Mouse (Mus musculus) cerebellum, postnatal 25 days (tissue): ENCODE measurements at regions not wholly inside any gene's neighbourhood (a gene's known extent, or its start where the extent isn't known, plus 50 kb on each side); places are given as distances from the start of the nearest gene placed in this dataset.

ENCODE experiments used
- DNase-seq, 2 experiments: peaks; one replicate each; pipeline ENCODE4 v3.0.0; 2021; ENCODE audit warnings: mixed read lengths in 2 of 2

DNA sequence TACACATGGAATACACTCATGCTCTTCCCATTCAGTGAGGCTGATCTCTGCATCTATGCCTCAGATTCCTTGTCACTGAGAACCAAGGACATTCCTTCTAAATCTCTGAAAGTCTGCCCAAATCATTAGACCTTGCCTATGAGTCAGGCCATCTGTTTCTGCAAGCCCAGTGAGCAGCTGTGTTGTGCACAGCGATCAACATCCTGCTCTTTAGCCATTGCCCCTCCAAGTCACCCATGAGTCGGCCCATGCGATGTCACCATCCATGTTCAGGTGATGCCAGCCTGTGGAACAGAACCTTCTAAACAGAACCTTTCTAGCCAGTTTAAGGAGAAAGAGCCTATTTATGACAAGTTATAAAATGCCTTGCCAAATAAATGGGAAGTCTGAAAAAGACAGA lies 66.4 kb upstream of the Sfrp2 start:
- DNase-seq: no peak

DNA sequence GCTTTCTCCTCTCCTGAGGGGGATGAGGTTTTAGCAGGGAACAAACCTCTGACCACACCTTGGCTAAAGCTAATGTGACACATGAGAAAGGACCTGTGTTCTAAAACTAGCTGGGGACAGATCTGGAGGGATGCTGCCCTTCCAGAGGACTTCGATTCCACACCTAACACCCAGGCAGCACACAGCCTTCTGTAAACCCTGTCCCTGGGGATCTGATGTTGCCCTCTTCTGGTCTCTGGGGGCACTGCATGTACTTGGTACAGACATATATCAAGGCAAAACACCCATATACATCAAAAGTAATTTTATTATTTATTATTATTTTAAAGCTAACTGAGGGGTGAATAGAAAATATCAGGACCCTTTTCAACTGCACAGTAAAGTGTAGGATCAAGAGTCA lies 65.0 kb upstream of the Sfrp2 start:
- peak in 1 of 2 experiments; percentile 28 for DNase-seq

DNA sequence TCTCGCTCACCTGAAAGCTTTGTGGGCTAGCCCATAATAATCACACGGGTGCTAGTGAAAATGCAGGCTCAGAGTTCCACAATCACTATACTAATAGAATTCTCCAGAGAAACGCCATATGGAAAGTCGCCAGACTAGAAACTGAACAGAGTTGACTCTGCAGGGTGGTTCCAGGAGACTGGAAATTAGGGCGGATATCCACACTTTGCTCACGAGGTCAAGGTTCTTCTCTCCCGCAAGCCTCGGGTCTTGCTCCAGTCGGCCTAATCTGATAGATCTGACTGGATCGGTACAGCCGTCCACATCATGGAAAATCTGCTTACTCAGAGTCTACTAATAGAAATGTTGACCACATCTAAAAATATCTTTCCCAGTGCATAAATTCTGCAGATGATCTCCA lies 61.6 kb upstream of the Sfrp2 start:
- DNase-seq: no peak

DNA sequence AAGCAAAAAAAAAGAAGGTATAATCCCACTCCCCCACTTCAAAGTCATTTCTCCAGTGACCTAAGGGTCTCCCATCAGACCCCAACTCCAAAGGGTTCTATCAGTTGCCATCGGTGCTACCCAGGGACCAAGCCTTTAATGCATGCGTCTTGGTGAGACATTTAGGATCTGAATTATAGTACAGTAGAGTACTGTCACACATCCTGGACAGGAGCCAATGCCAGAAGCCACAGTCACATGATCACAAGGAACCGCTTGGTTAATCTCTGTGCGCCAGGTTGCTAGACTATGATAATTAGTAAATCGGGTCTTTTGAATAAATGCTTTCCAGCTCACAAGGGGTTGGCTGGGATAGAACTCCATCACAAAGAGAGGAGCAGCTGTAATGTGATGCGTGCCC lies 60.9 kb upstream of the Sfrp2 start:
- no peak for DNase-seq

DNA sequence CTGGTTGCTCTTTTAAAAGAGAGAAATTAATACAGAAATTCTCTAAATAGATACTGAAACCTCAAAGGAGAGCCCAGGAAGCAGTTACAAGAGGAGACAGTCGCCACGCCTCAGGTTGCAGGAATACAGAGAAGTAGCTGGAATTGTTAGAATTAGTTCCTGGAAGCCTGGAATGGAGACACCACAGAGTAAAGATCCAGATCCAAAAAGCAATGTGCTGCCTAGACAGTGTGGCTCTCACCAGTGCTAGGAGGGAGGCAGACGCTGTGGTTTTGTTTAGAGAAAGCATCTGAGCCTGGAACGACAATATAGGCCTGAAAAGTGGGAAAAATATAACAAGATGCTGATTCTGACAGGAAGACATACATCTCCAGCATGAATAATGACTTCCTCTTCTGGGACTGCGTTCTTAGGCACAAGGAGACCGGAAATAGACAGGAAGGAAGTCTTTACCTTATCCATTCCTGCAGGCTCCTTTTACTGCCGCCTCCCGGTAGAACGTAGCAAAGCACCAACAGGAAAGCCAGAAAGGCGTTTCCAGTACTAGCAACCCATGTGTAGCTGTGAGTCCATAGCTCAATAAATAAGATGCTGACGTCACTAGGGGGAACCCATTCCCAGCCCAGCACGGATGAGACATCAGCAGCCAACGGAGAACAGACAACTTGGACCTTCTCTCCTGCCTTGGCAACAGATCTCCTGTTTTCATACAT lies 59.4 kb upstream of the Sfrp2 start:
- DNase-seq: no peak

DNA sequence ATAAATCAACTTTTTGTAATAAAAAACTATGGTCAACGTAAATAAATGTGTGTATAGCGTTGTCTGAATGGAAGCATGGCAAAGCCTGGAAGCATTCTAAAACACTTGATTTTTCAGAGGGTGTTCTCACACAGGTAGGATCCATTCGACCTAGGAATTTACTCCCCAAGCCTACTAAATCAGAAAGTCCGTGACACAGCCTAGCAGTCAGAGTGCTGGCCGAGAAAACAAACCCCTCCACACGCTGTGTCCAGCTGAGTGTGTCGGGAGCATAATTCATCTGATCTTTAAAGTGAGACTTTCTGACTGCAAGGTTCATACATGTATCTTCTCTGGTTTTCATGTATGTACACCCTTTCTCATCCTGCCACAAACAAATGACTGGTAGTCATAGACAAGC lies 58.8 kb upstream of the Sfrp2 start:
- no peak for DNase-seq

DNA sequence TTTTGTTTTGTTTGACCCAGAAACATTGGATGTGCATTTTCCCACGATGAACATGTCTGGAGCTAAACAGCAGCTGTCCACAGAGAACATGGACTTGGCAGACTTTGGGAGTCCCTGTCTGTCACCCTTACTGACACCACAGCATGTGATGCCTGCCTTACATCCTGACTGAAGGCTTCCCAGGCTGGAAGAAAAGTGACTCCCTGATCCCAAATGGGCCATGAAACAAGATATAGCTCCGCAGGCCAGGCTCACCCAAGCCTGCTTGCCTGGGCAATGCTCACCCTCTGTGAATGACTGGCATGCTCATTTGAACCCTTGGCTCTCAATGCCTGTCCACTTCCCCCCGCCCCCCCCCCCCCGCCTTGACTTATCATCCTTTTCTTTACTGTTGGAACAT lies 57.1 kb upstream of the Sfrp2 start:
- no peak for DNase-seq

DNA sequence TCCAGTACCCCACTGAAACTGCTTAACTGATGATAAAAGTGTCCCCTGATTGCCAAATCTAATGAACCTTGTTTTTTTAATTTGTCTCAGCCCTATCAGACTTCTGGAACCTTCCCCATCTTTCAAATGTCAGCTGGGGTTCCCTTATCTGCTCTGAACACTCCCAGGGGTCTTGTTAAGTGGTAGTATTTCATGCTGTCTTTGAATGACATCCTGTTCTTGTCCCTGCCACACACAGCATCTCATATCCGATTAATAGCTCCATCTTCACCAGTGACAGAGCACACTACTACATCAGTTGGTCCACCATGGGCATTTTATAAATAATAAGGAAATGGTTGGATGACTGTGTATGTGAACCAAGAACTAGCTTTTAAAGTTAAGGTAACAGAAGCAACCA lies 56.6 kb upstream of the Sfrp2 start:
- no peak for DNase-seq

DNA sequence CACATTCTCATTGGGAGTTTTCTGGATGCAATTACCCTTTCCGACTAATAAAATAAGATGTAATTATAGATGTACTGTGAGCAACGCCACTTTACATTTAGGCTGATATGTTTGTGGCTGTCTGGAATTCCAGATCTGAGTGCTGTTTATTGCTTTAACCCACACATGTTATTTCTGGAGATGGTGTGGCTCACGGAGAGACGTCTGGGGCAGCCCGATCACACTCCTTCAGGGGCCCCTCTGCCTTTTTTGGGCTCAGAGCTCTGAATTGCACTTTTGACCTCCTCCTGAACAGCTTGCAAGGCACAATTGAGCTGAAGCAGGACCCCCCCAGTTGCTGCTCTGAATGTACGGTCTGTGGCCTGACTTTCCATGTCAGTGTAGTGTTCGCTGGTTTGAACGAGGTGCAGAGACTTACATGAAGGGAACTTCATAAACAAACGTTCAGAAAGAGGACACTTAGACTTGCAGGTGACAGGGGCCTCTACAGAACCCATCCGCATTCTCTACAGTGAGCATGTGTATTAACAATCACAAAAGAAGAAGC lies 55.1 kb upstream of the Sfrp2 start:
- no peak for DNase-seq

DNA sequence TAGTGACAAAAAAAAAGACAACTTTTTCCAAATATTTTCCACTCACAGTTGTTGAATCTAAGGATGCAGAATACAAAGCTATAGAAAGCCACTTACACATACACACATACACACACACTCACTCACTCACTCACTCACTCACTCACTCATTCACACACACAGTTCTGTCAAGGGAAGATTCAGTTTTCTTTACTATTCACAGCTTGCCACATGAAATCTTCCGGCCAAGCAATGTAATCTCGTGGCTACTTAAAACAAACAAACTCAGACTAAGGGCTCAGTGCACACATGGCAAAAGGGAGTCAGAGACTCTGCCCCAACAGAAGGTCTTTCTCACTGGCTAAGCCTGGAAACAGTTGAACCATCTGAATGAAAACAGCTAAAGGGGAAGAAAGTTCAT lies 53.8 kb upstream of the Sfrp2 start:
- no peak for DNase-seq

DNA sequence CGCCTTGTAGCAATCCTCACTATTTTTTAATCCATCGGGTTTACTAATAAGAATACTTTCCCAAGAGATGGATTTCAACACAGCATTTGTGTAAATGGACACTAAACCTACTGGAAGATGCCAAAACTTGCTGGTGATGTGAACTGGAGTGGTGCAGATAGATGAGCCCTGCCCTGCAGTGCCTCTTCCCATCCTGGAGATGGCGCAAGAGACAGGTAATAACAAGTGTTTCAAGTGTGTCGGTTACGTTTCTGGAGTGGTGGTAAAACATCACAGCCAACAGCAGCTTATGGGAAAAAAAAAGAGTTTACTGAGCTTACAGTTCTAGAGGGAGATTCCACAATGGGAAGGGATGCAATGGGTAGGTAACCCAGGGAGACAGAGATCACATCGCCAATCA lies 51.5 kb upstream of the Sfrp2 start:
- DNase-seq: no peak
